Mouse (Mus musculus): ENCODE measurements around the gene Espn. TPM values are rescaled to one million over a fixed set of nuclear protein-coding genes. Genes with fewer than 3 reads are reported as not detected.

Espn gene
- polyA plus RNA-seq, 1 experiment from 2014 or later, result 1.5 TPM

DNA sequence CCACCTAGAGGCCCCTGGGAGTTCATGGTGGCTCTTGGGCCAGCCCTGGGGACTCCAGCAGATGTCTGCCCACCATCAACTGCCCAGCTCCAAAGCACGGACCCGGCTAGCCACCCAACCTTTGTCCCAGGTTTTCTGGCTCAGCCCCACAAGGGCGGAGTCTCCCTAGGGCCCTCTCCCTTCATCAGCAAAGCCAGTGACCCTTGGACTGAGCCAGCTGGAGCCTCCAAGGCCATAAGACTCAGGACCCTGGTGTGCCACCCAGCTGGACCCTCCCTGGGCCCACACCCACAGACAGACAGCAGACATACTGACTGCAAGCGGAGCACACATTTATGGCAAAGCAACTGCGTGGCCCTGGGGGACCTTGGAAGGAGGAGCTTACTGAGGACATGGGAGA lies 23.4 kb downstream of the Espn start:
- Histone ChIP-seq H3K9ac (no peak overlapping the region), H3K9me3 (no peaks in the 10 kb centered on the region), H3K4me2 (replicated peaks) (no peak overlapping the region), H3K27ac (no peak overlapping the region), H3K27me3 (peaks cover 100% of the 10 kb centered on the region), H3K36me3 (no peaks in the 10 kb centered on the region), H3K4me1 (peaks cover 46% of the 10 kb centered on the region), H3K4me3 (no peak overlapping the region)
- WGBS, result 48% methylated on average over 5 of the region's 5 CpGs
- ATAC-seq (ENCODE audit: low FRiP score, low read depth), result no peak

DNA sequence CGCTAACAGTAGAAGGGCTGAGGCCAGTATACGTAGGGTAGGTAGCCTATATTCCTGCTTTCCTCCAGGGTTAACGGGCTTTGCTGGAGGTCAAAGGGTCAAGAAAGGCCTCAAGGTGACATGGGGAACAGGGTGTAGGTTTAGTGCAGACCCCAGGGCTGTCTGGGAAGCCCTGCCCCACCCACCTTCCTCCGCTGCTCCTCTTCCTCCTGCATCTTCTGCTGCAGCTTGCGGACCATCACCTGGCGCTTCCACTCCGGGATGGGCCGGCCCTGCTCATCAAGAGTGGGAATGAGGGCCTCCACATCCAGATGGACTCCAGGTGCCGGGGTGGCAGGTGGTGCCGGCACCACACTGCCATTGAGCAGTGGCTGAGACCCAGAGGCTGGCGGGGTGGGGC lies 24.3 kb downstream of the Espn start:
- H3K4me2 ChIP-seq (replicated peaks), result no peak overlapping the region
- H3K4me1 ChIP-seq, result peaks cover 46% of the 10 kb centered on the region
- WGBS, result 78% methylated on average over 11 of the region's 11 CpGs
- no peak overlapping the region for H3K27ac ChIP-seq
- H3K4me3 ChIP-seq, result no peak overlapping the region
- no peak for ATAC-seq (ENCODE audit: low FRiP score, low read depth)
- no peaks in the 10 kb centered on the region for H3K9me3 ChIP-seq
- H3K36me3 ChIP-seq, result no peaks in the 10 kb centered on the region
- H3K27me3 ChIP-seq, result peaks cover 100% of the 10 kb centered on the region
- no peak overlapping the region for H3K9ac ChIP-seq

DNA sequence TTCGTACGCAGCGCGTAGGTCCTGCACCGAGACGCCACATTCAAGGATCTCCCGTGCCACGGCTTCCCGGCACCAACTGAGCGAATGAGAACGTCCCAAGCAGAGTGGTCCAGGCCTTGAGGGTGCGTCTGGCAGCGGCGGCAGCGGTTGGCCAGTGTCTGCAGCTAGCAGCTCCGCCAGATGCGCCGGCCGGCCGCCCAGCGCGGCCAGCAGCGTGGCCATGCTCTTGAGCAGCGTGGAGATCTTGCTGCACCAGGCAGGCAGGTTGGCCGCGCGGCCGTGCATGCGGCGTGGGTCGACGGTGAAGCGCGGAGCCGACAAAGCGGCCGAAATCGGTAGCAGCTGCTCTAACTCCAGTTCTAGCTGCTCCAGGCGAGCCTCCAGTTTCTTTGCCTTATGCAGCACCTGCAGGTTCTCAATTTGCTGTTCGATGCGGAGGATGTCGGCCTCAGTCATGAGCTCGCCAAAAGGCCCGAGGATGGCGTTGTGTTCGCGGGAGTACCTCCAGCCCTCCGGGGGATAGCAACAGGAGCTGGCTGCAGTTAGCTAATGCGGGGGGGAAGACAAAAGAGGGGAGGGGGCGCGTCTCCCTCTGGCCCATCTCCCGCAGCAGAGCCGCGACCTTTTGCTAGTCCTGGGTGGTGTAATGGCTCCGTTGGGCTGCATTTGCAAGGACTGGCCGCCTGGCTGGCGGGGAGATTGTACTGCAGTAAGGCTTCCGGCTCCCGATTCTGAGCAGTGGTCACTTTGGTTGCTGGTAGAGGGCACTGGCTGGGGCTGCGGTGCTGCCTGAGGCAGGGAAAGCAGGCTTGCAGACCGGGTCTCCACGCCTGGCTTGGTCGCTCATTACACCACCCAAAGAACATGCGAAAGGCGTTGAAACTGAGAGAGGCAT lies 25.9 kb downstream of the Espn start:
- ATAC-seq (ENCODE audit: low FRiP score, low read depth), result no peak; the same call in 1 of the 2 replicates
- WGBS, result 3% methylated on average over 65 of the region's 65 CpGs
- Histone ChIP-seq H3K27me3 (peaks cover 100% of the 10 kb centered on the region), H3K27ac (no peak overlapping the region), H3K36me3 (no peaks in the 10 kb centered on the region), H3K4me1 (peaks cover 30% of the 10 kb centered on the region), H3K4me2 (replicated peaks) (peak overlapping the region; percentile 56), H3K4me3 (peak overlapping the region; percentile 34), H3K9ac (no peak overlapping the region), H3K9me3 (no peaks in the 10 kb centered on the region)

DNA sequence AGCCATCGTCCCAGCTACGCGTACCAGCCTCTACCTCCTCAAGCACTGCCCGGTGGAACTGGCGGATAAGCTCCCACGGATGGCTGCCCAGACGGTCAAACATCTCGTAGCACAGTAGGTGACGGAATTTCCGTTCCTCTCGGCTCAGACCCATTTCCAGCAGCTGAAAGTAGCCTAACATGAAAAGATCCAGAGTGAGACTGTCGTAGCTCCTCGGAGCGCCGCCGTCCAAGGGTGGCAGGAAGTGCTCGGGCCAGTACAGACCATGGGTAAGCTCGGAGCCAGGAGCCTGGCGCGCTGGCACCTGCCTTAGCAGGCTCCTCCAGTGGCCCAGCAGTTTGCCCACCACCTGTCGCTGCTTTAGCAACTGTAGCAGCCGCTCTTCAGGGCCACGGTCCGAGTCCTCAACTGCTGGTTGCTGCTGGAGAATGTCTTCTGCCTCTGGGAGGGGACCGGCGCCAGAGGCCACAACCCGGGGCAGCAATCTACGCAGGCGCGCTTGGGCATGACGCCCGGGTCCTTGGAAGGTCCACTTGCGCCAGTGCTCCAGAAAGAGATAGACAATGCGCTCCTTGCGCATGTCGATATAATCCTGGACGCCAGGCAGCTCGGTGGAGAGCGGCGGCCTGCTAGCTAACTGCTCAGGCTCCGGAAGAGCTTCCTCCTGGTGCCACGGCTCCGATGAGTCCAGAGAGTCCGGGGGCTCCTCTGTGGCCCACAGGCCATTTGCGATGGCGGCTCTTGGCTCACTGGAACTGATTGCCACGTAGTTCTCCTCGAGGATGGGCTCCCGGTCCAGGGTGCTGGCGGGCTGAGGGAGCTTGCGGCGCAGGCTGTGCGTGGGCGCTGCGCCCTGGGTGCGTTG lies 26.8 kb downstream of the Espn start:
- no peak overlapping the region for H3K9ac ChIP-seq
- no peak overlapping the region for H3K27ac ChIP-seq
- 5% methylated on average over 56 of the region's 56 CpGs for WGBS

DNA sequence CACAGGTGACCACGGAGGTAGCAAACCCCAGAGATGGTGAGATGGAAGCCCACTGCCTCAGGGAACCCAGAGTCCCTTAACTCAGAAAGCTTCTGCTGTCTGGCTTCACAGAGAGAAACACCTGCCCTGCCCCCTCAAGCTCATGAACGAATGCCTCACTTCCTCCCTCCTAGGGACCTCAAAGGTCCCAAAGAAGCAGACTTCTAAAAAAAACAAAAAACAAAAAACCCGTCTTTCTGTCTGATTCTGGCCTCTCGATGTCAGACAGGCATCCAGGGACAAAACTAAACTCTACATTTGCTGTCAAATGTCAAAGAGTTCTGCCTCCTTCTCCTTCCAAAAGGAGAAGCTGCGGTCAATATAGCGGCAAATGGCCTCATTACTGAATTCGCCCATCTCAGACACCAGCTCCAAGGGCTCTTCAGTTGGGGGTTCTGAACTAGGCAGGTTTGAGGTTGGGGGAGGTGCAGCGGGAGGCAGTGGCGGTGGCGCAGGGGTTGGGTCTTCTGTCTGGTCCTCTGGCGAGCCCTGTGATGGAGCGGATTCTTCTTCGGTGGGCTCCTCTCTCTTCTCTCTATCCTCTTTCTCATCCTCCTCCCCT lies 27.7 kb downstream of the Espn start:
- 12% methylated on average over 13 of the region's 13 CpGs for WGBS
- Histone ChIP-seq H3K27ac (no peak overlapping the region), H3K9me3 (no peaks in the 10 kb centered on the region), H3K27me3 (peaks cover 100% of the 10 kb centered on the region), H3K4me3 (no peak overlapping the region), H3K4me1 (peaks cover 37% of the 10 kb centered on the region), H3K4me2 (replicated peaks) (no peak overlapping the region), H3K36me3 (no peaks in the 10 kb centered on the region), H3K9ac (no peak overlapping the region)
- no peak for ATAC-seq (ENCODE audit: low FRiP score, low read depth)

More for the DNA sequence above, 26.8 kb downstream of the Espn start:
- Histone ChIP-seq H3K4me2 (replicated peaks) (peak overlapping the region; percentile 56), H3K9me3 (no peaks in the 10 kb centered on the region), H3K4me1 (peaks cover 30% of the 10 kb centered on the region), H3K4me3 (peak overlapping the region; percentile 34), H3K36me3 (no peaks in the 10 kb centered on the region), H3K27me3 (peaks cover 100% of the 10 kb centered on the region)
- ATAC-seq (ENCODE audit: low FRiP score, low read depth), result no peak

DNA sequence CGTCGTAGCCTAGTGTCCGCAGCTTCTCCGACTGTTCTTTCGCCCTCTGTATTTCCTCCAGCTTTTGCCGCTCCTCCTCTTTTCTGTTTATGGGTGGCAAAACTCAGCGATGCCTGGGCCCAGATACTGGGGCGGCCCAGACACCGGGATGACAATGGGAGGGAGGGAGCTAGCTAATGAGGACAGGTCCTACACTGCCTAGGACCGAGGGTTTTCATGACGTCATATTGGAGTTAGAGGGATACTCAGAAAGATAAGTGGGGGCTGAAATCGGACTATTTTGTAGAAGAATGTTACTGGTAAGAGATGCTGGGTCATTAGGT lies 31.0 kb downstream of the Espn start:
- Histone ChIP-seq H3K9me3 (no peaks in the 10 kb centered on the region), H3K27ac (no peak overlapping the region), H3K9ac (no peak overlapping the region), H3K36me3 (no peaks in the 10 kb centered on the region), H3K4me1 (peaks cover 38% of the 10 kb centered on the region), H3K4me2 (replicated peaks) (peak overlapping the region; percentile 54), H3K27me3 (peaks cover 100% of the 10 kb centered on the region), H3K4me3 (peak overlapping the region; percentile 27)
- 2% methylated on average over 12 of the region's 12 CpGs for WGBS
- ATAC-seq (ENCODE audit: low FRiP score, low read depth), result no peak

DNA sequence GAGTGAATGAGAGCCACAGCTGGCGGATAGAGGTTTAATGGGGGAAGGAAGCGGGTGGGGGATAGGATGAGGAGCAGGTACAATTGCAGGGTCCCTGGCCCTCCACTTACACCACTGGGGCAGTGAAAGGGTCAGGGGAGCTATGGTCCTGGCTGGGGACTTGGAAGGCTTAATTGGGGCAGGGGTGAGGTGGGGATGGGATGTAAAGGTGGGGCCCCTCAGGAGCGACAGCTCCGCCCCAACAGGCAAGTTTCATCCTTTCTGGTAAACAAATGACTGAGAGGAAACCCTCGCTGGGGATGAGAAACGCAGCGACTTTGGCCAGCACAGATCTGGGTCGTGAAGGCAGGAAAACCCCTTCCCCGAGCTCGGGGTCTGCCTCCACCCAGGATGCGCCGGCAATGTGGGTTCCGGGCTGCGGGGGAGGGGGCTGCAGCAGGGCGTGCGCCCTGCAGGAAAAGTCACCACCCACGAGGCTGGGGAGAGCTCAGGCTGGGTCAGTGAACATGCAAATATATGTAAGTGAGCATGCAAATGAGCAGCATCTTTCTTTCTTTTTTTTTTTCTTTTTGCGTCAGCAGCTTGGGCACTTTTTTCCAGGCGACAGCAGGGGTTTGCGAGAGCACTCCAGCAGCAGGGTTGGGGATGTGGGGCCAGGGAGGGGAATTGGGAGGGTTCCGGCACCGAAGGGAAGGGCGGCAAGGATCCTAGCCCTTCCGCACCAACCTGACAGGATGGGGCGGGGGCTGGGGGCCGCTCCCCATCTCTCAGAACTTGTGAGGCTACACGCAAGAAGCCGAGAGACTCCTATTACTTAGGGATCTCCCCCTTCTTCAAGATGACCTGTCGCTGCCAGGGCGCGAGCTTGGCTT lies 31.6 kb downstream of the Espn start:
- H3K36me3 ChIP-seq, result no peaks in the 10 kb centered on the region
- ATAC-seq (ENCODE audit: low FRiP score, low read depth), result no peak
- H3K9ac ChIP-seq, result no peak overlapping the region
- H3K4me1 ChIP-seq, result peaks cover 38% of the 10 kb centered on the region
- peaks cover 100% of the 10 kb centered on the region for H3K27me3 ChIP-seq
- no peaks in the 10 kb centered on the region for H3K9me3 ChIP-seq
- H3K4me2 ChIP-seq (replicated peaks), result peak overlapping the region; percentile 54
- under 1% methylated on average over 31 of the region's 31 CpGs for WGBS
- peak overlapping the region; percentile 27 for H3K4me3 ChIP-seq
- H3K27ac ChIP-seq, result no peak overlapping the region

DNA sequence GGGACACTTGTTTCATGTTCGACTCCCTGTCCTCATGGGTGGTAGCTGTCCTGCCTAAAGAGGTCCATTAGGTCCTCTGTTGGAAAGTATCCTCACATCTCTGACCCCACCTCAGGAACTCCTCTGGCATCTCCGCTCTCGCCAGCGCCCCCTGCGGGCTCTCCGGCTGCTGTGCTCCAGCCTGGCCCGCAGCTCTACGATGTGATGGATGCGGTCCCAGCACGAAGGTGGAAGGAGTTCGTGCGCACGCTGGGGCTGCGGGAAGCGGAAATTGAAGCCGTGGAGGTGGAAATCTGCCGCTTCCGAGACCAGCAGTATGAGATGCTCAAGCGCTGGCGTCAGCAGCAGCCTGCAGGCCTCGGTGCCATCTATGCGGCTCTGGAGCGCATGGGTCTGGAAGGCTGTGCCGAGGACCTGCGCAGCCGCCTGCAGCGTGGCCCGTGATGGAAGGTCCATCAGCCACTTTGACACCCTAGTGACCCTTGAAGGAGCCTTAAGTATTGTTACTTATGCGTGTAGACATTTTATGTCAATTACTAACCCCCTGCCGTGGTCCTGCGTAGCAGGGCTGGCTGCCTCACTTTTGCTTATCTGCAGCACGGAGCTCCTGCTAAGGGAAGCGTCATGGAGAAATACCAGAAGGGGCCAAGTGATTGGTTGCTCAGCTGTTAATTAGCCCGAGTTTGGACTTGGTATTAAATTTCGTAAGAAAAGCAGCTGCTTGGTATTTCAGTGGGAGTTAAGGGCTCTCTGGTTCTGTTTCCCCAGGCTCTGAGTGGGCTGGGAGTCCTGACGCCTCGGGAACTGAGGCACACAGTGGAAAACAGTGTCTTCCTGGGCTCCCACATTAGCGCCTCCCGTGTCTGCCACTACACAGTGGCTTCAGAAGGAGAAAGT lies 32.5 kb downstream of the Espn start:
- H3K9me3 ChIP-seq, result no peaks in the 10 kb centered on the region
- peak overlapping the region; percentile 27 for H3K4me3 ChIP-seq
- no peak for ATAC-seq (ENCODE audit: low FRiP score, low read depth)
- H3K36me3 ChIP-seq, result peaks cover 6% of the 10 kb centered on the region
- H3K9ac ChIP-seq, result 0 out of 2 replicates have a peak overlapping the region, but pooled peaks have one; percentile 8
- H3K4me1 ChIP-seq, result peaks cover 35% of the 10 kb centered on the region
- peak overlapping the region; percentile 54 for H3K4me2 ChIP-seq (replicated peaks)
- H3K27ac ChIP-seq, result no peak overlapping the region
- 3% methylated on average over 39 of the region's 39 CpGs for WGBS
- peaks cover 100% of the 10 kb centered on the region for H3K27me3 ChIP-seq

DNA sequence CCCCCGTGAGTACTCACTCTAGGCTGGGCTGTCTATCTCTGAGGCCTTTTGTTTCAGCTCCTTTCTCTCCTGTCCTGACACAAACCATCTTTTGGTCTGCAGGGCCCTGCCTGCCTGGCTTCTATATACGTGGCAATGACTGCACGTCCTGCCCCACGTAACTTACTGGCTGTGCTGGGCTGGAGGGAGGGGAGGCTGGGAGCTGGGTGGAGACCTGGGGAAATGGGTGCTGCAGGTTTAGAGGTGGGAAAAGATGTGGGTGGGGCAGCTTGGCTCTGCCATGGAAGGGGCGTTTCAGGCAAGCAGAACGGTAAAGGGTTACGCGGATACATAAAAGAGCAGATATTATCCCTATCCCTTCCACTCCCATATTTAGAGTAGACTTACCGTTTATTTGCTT lies 34.6 kb downstream of the Espn start:
- Histone ChIP-seq H3K4me1 (peaks cover 35% of the 10 kb centered on the region), H3K27me3 (peaks cover 92% of the 10 kb centered on the region), H3K9me3 (no peaks in the 10 kb centered on the region), H3K9ac (no peak overlapping the region), H3K4me2 (replicated peaks) (no peak overlapping the region), H3K4me3 (no peak overlapping the region), H3K36me3 (peaks cover 27% of the 10 kb centered on the region), H3K27ac (no peak overlapping the region)
- WGBS, result 67% methylated on average over 9 of the region's 9 CpGs
- no peak for ATAC-seq (ENCODE audit: low FRiP score, low read depth)

DNA sequence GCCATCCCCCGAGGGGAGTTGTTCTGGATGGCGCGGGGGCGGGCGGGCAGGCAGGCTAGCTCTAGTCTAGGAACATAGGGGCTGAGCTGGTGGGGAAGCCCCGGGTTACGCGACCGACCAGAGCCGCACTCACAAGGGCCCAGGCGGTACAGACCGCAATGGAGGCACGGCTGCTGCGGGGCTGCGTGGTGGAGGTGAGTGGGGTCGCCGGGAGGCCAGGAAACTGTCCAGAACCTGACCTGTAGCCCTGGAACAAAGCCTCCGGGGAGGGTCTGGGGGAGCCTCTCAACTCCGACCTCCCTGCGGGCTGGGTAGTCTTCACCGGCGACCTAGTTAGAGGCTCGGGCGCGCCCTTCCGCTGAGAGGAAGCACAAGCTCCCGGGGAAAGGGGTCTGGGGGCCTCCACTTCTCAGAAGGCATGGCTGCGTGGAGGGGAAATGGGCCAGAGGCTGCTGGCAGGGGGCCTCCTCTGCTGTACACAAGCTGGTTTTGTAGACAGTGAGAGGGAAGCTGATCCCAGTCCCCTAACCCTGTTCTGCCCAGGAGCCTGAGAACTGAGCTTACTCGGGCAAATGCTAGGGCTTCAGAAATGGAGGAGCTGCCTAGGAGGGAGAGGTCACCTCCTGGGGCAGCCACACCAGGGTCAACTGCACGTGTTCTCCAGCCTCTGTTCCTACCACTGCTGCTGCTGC lies 36.1 kb downstream of the Espn start, which contains the start of gene Tnfrsf25:
Gene Tnfrsf25 (plus strand): TSS at position 14 of the 692 bp plus-strand sequence.
- Histone ChIP-seq H3K9ac (peak within 1 kb of the TSS; percentile 55; the same call in 1 of the 2 replicates), H3K4me2 (replicated peaks) (peak within 1 kb of the TSS; percentile 58), H3K4me1 (peaks cover 33% of the 10 kb centered on the region), H3K4me3 (peak within 1 kb of the TSS; percentile 20), H3K9me3 (no peaks in the 10 kb centered on the region), H3K27ac (no peak within 1 kb of the TSS), H3K27me3 (peaks cover 77% of the 10 kb centered on the region), H3K36me3 (peaks cover 40% of the 10 kb centered on the region)
- no peak; the same call in 1 of the 2 replicates for ATAC-seq (ENCODE audit: low FRiP score, low read depth)
- 2% methylated on average over 29 of the region's 30 CpGs for WGBS
